Mouse (Mus musculus): ENCODE measurements around the gene Vmn1r39. TPM values are rescaled to one million over a fixed set of nuclear protein-coding genes. Genes with fewer than 3 reads are reported as not detected.
"Not testable (repeated sequence)": the region's sequence is repeated elsewhere in the genome, so short reads cannot be mapped to it uniquely, and the experiment has no call there.

Vmn1r39 gene
- not detected in 2 replicates for polyA plus RNA-seq (2016; fragmentation: Nextera tagmentation; extraction: Ambion mirVana)

GRCm38 (mm10) chr6:66810509-66810908, at the start of gene Vmn1r39:
Vmn1r39 (minus strand) TSS chr6:66810609.
- 87% methylated on average over 2 of the region's 2 CpGs for WGBS
- no peaks in the 10 kb centered on the region for H3K27me3 ChIP-seq (ENCODE audit: poor library complexity, severe bottlenecking)
- H3K27ac ChIP-seq: no peak within 1 kb of the TSS
- no peak within 1 kb of the TSS for H3K4me3 ChIP-seq
- H3K36me3 ChIP-seq (replicated peaks): no peaks in the 10 kb centered on the region
- no peaks in the 10 kb centered on the region for H3K9me3 ChIP-seq
- no peaks in the 10 kb centered on the region for H3K4me1 ChIP-seq
- no peak for DNase-seq (ENCODE audit: extremely low spot score, low spot score)

GRCm38 (mm10) chr6:66859391-66859790, 49.0 kb upstream of the Vmn1r39 start:
- DNase-seq (ENCODE audit: extremely low spot score, low spot score): no peak

GRCm38 (mm10) chr6:66858356-66858755, 47.9 kb upstream of the Vmn1r39 start:
- Histone ChIP-seq H3K27ac (no peak overlapping the region), H3K36me3 (replicated peaks) (no peaks in the 10 kb centered on the region), H3K4me1 (no peaks in the 10 kb centered on the region), H3K9me3 (no peaks in the 10 kb centered on the region), H3K27me3 (ENCODE audit: poor library complexity, severe bottlenecking) (no peaks in the 10 kb centered on the region), H3K4me3 (no peak overlapping the region)
- 86% methylated on average over 1 of the region's 1 CpGs for WGBS
- no peak for DNase-seq (ENCODE audit: extremely low spot score, low spot score)

More at GRCm38 (mm10) chr6:66859391-66859790, 49.0 kb upstream of the Vmn1r39 start:
- no peak overlapping the region for H3K4me3 ChIP-seq
- no peaks in the 10 kb centered on the region for H3K36me3 ChIP-seq (replicated peaks)
- H3K27me3 ChIP-seq (ENCODE audit: poor library complexity, severe bottlenecking): no peaks in the 10 kb centered on the region
- no peaks in the 10 kb centered on the region for H3K4me1 ChIP-seq
- H3K27ac ChIP-seq: no peak overlapping the region
- no peaks in the 10 kb centered on the region for H3K9me3 ChIP-seq

GRCm38 (mm10) chr6:66856236-66856635, 45.8 kb upstream of the Vmn1r39 start:
- no peak overlapping the region for H3K4me3 ChIP-seq
- H3K9me3 ChIP-seq: no peaks in the 10 kb centered on the region
- H3K4me1 ChIP-seq: no peaks in the 10 kb centered on the region
- H3K27me3 ChIP-seq (ENCODE audit: poor library complexity, severe bottlenecking): no peaks in the 10 kb centered on the region
- H3K36me3 ChIP-seq (replicated peaks): no peaks in the 10 kb centered on the region
- DNase-seq (ENCODE audit: extremely low spot score, low spot score): no peak
- no peak overlapping the region for H3K27ac ChIP-seq

DNA sequence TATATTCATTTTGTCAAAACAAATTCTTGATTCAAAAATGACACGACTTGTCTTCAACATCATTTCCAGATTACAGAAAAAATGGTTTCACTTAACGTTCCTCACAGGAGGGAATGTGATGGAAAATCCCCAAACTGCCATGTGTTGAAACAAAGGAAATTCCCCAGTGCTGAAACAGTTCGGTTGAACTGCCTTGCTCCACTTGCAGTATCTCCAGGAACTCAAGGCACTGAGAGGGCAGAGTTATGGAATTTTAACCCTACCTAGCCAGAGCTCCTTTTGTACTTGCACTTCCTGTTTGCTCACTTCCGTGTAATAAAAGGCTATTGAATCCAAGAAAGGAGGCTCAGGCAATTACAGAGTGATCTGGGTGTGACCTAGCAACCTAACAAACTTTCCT, 38.5 kb upstream of the Vmn1r39 start:
- WGBS: 62% methylated on average over 4 of the region's 4 CpGs
- Histone ChIP-seq H3K9me3 (no peaks in the 10 kb centered on the region), H3K27me3 (ENCODE audit: poor library complexity, severe bottlenecking) (no peaks in the 10 kb centered on the region), H3K4me3 (no peak overlapping the region), H3K36me3 (replicated peaks) (no peaks in the 10 kb centered on the region), H3K27ac (no peak overlapping the region), H3K4me1 (no peaks in the 10 kb centered on the region)
- DNase-seq (ENCODE audit: extremely low spot score, low spot score): no peak

DNA sequence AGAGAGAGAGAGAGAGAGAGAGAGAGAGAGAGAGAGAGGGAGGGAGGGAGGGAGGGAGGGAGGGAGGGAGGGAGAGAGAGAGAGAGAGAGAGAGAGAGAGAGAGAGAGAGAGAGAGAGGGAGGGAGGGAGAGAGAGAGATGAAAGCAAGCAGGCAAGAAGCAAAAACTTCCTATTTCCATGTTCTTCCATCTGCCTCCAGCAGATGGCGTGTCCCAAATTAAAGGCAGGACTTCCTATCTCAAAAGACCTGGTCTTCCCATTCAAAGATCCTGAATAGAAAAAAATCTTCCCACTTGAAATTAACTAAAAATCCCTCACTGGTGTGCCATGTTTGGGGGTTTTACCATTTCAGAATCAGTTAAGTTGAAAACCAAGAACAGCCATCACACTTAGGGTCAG, 30.2 kb upstream of the Vmn1r39 start:
- not testable (repeated sequence) for DNase-seq (ENCODE audit: extremely low spot score, low spot score); H3K9me3 ChIP-seq; H3K27ac ChIP-seq; H3K36me3 ChIP-seq (replicated peaks); H3K4me3 ChIP-seq; H3K4me1 ChIP-seq; H3K27me3 ChIP-seq (ENCODE audit: poor library complexity, severe bottlenecking)
- WGBS: 12% methylated on average over 1 of the region's 1 CpGs

- Histone ChIP-seq H3K27me3 (ENCODE audit: poor library complexity, severe bottlenecking) (no peaks in the 10 kb centered on the region), H3K4me1 (no peaks in the 10 kb centered on the region), H3K9me3 (no peaks in the 10 kb centered on the region), H3K36me3 (replicated peaks) (no peaks in the 10 kb centered on the region), H3K27ac (no peak overlapping the region), H3K4me3 (no peak overlapping the region)
- DNase-seq (ENCODE audit: extremely low spot score, low spot score): no peak
Observed at GRCm38 (mm10) chr6:66836932-66837331, 26.5 kb upstream of the Vmn1r39 start.

DNA sequence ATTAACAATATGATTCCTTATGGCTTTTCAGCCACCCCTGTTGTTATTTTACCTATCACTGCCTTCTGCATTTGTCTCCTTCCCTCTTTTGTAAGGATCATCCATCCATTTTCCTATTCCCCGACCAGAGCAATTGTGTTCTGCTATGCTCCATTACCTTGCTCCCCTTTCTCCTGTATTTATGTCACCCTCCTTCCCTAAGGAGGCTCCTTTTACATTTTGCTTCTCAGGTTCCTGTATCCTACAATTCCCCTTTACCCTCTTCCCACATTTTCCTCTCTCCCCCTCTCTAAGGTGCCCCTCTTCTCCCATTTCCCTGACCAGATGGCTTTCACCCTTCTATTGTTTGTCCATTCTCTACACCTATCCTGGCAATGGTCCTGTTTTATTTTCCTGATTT, 4.1 kb downstream of the Vmn1r39 start:
- Histone ChIP-seq H3K9me3 (no peaks in the 10 kb centered on the region), H3K36me3 (replicated peaks) (no peaks in the 10 kb centered on the region), H3K4me3 (no peak overlapping the region), H3K27ac (no peak overlapping the region), H3K4me1 (no peaks in the 10 kb centered on the region), H3K27me3 (ENCODE audit: poor library complexity, severe bottlenecking) (no peaks in the 10 kb centered on the region)
- WGBS: 72% methylated on average over 1 of the region's 1 CpGs
- no peak for DNase-seq (ENCODE audit: extremely low spot score, low spot score)

- Histone ChIP-seq H3K27ac (no peak overlapping the region), H3K4me1 (no peaks in the 10 kb centered on the region), H3K4me3 (no peak overlapping the region), H3K9me3 (no peaks in the 10 kb centered on the region), H3K36me3 (replicated peaks) (no peaks in the 10 kb centered on the region), H3K27me3 (ENCODE audit: poor library complexity, severe bottlenecking) (no peaks in the 10 kb centered on the region)
- DNase-seq (ENCODE audit: extremely low spot score, low spot score): no peak
- WGBS: 91% methylated on average over 3 of the region's 3 CpGs
Observed at GRCm38 (mm10) chr6:66805713-66806112, 4.7 kb downstream of the Vmn1r39 start.

DNA sequence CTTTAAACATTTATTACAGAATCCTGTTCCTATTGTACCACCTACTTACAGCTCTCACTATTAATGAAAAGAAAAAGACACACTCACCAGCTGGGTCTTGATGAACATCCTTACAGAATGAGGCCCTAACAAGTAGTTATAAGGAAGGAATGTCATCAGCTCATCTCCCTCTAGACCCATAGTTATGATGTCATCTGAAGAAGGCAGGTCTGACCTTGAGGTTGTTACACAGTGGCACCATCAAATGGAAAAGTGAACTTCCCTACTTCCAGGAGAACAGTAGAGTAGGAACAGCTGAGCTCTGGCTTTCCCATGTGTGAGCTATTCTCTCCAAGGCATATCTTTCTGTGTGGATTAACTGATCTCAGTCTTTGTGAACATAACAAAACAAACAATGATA, 27.9 kb downstream of the Vmn1r39 start, which contains the start of gene Vmn1r38:
Gene Vmn1r38, minus strand, starts transcription at position 101 of the 400 bp plus-strand sequence.
- DNase-seq (ENCODE audit: extremely low spot score, low spot score); H3K27me3 ChIP-seq (ENCODE audit: poor library complexity, severe bottlenecking); H3K9me3 ChIP-seq; H3K27ac ChIP-seq; H3K4me1 ChIP-seq; H3K36me3 ChIP-seq (replicated peaks); H3K4me3 ChIP-seq: not testable (repeated sequence)

Other genes starting within 250 kb of the Vmn1r39 start
- gene Vmn1r33, start 192.3 kb downstream of the Vmn1r39 start, polyA plus RNA-seq (2016; fragmentation: Nextera tagmentation; extraction: Ambion mirVana): not detected in 2 replicates
- gene Vmn1r34, start 166.7 kb downstream of the Vmn1r39 start, polyA plus RNA-seq (2016; fragmentation: Nextera tagmentation; extraction: Ambion mirVana): not detected in 2 replicates
- not detected in 2 replicates for gene Vmn1r35, start 124.7 kb downstream of the Vmn1r39 start, polyA plus RNA-seq (2016; fragmentation: Nextera tagmentation; extraction: Ambion mirVana)
- not detected in 2 replicates for gene Vmn1r36, start 91.4 kb downstream of the Vmn1r39 start, polyA plus RNA-seq (2016; fragmentation: Nextera tagmentation; extraction: Ambion mirVana)
- not detected in 2 replicates for gene Vmn1r37, start 81.2 kb downstream of the Vmn1r39 start, polyA plus RNA-seq (2016; fragmentation: Nextera tagmentation; extraction: Ambion mirVana)
- not detected in 2 replicates for gene Vmn1r38, start 28.0 kb downstream of the Vmn1r39 start, polyA plus RNA-seq (2016; fragmentation: Nextera tagmentation; extraction: Ambion mirVana)
- 50.3 and 51.2 TPM in 2 replicates for gene Gng12, start 85.8 kb upstream of the Vmn1r39 start, polyA plus RNA-seq (2016; fragmentation: Nextera tagmentation; extraction: Ambion mirVana)
- gene Gadd45a, start 226.8 kb upstream of the Vmn1r39 start, polyA plus RNA-seq (2016; fragmentation: Nextera tagmentation; extraction: Ambion mirVana): 21.6 and 22.9 TPM in 2 replicates